Mouse (Mus musculus) forebrain, embryonic 11.5 days (tissue): ENCODE results near the gene Ctxn2. TPM values are rescaled to one million over a fixed set of nuclear protein-coding genes. Genes with fewer than 3 reads are reported as not detected.
"Not testable (repeated sequence)": the region's sequence is repeated elsewhere in the genome, so short reads cannot be mapped to it uniquely, and the experiment has no call there.

Experiments
- ATAC-seq: fragments of 200-750 bp; cut with Nextera tagmentation; replicated peaks from 2 replicates; pipeline ENCODE4 v1.8.0; 2017; ENCODE audit warnings: moderate TSS enrichment; ENCODE audit not compliant: low FRiP score
- DNase-seq: peaks from one replicate; pipeline ENCODE4 v3.0.0-alpha.2; 2017; ENCODE audit warnings: low spot score
- H3K27ac ChIP-seq: fragments of 300-500 bp; sonication (generic); 2 replicates; pipeline ENCODE4 v1.5.1; 2014; ENCODE audit warnings: low read depth, low read length
- H3K27me3 ChIP-seq: fragments of 300-500 bp; sonication (generic); 2 replicates; pipeline ENCODE4 v1.6.1; 2014; ENCODE audit warnings: mild to moderate bottlenecking, low read length, mixed read lengths; ENCODE audit not compliant: control insufficient read depth, insufficient read depth
- H3K36me3 ChIP-seq: fragments of 300-500 bp; sonication (generic); 2 replicates; pipeline ENCODE4 v1.6.1; 2014; ENCODE audit warnings: mild to moderate bottlenecking, low read length, moderate library complexity, mixed read lengths; ENCODE audit not compliant: control insufficient read depth, insufficient read depth
- H3K4me1 ChIP-seq: fragments of 300-500 bp; sonication (generic); replicated peaks from 2 replicates; pipeline ENCODE4 v1.6.1; 2014; ENCODE audit warnings: low read length, mixed read lengths; ENCODE audit not compliant: control insufficient read depth, insufficient read depth
- H3K4me2 ChIP-seq: fragments of 300-500 bp; sonication (generic); 2 replicates; pipeline ENCODE4 v1.6.1; 2014; ENCODE audit warnings: low read depth, mild to moderate bottlenecking, low read length, moderate library complexity, mixed read lengths; ENCODE audit not compliant: severe bottlenecking
- H3K4me3 ChIP-seq: fragments of 300-500 bp; sonication (generic); 2 replicates; pipeline ENCODE4 v1.5.1; 2014; ENCODE audit warnings: low read depth, low read length
- H3K9ac ChIP-seq: fragments of 300-500 bp; sonication (generic); 2 replicates; pipeline ENCODE4 v1.6.1; 2014; ENCODE audit warnings: low read length
- H3K9me3 ChIP-seq: fragments of 300-500 bp; sonication (generic); 2 replicates; pipeline ENCODE4 v1.6.1; 2016; ENCODE audit warnings: low read length, mixed read lengths; ENCODE audit not compliant: control insufficient read depth
- WGBS: fragments of 180-500 bp; shearing (Covaris S2); extraction: QIAGEN DNeasy Blood & Tissue Kit; methylation state at CpG from one replicate; pipeline ENCODE4 v1.1.7; 2014; 5-methylcytosine and 5-hydroxymethylcytosine counted together
- polyA plus RNA-seq: library from polyadenylated mRNA; unstranded; fragments of >200 nt; fragmentation: Nextera tagmentation; extraction: Ambion mirVana; gene quantifications from 2 replicates; pipeline ENCODE4 v1.2.1, GENCODE M21; 2014

Gene Ctxn2
- polyA plus RNA-seq: not detected in 2 replicates

GRCm38 (mm10) chr2:125135903-125136811 lies at the start of gene Ctxn2:
Gene Ctxn2, plus strand, starts transcription at chr2:125136692.
- ATAC-seq: peak; percentile 82
- 2% methylated on average over 39 of the region's 39 CpGs for WGBS
- no peaks in the 10 kb centered on the region for H3K4me1 ChIP-seq

GRCm38 (mm10) chr2:125088757-125089156 lies 47.7 kb upstream of the Ctxn2 start:
- H3K27ac ChIP-seq: no peak overlapping the region
- H3K4me2 ChIP-seq: no peak overlapping the region
- H3K9ac ChIP-seq: no peak overlapping the region
- no peaks in the 10 kb centered on the region for H3K27me3 ChIP-seq
- DNase-seq: no peak
- 97% methylated on average over 7 of the region's 7 CpGs for WGBS
- no peak for ATAC-seq
- H3K9me3 ChIP-seq: no peaks in the 10 kb centered on the region
- no peaks in the 10 kb centered on the region; the same call in 1 of the 2 replicates for H3K36me3 ChIP-seq
- no peaks in the 10 kb centered on the region for H3K4me1 ChIP-seq
- no peak overlapping the region for H3K4me3 ChIP-seq

More at GRCm38 (mm10) chr2:125135903-125136811, at the start of gene Ctxn2:
- Histone ChIP-seq H3K9me3 (no peaks in the 10 kb centered on the region), H3K9ac (peak within 1 kb of the TSS; percentile 32; the same call in 1 of the 2 replicates), H3K27me3 (no peaks in the 10 kb centered on the region), H3K4me3 (peak within 1 kb of the TSS; percentile 28), H3K27ac (no peak within 1 kb of the TSS), H3K36me3 (no peaks in the 10 kb centered on the region), H3K4me2 (peak within 1 kb of the TSS; percentile 70)
- DNase-seq: peak; percentile 89

GRCm38 (mm10) chr2:125092123-125092522 lies 44.4 kb upstream of the Ctxn2 start:
- not testable (repeated sequence) for H3K4me3 ChIP-seq, H3K9ac ChIP-seq, ATAC-seq, H3K4me1 ChIP-seq, DNase-seq, H3K9me3 ChIP-seq, H3K4me2 ChIP-seq, H3K27ac ChIP-seq, H3K36me3 ChIP-seq, H3K27me3 ChIP-seq
- 88% methylated on average over 3 of the region's 3 CpGs for WGBS

GRCm38 (mm10) chr2:125104491-125104890 lies 32.0 kb upstream of the Ctxn2 start:
- H3K27me3 ChIP-seq, H3K4me1 ChIP-seq, H3K27ac ChIP-seq, H3K9ac ChIP-seq, H3K9me3 ChIP-seq, H3K4me2 ChIP-seq, DNase-seq, ATAC-seq, H3K4me3 ChIP-seq: not testable (repeated sequence)
- H3K36me3 ChIP-seq: peaks cover 11% of the 10 kb centered on the region; the same call in 1 of the 2 replicates
- 97% methylated on average over 13 of the region's 13 CpGs for WGBS

GRCm38 (mm10) chr2:125106536-125106935 lies 30.0 kb upstream of the Ctxn2 start:
- ATAC-seq, H3K27me3 ChIP-seq, H3K9me3 ChIP-seq, H3K4me2 ChIP-seq, H3K4me1 ChIP-seq, H3K27ac ChIP-seq, H3K4me3 ChIP-seq, H3K9ac ChIP-seq, DNase-seq: not testable (repeated sequence)
- WGBS: 83% methylated on average over 4 of the region's 4 CpGs
- H3K36me3 ChIP-seq: peaks cover 13% of the 10 kb centered on the region; the same call in 1 of the 2 replicates

GRCm38 (mm10) chr2:125119381-125120110 lies 16.9 kb upstream of the Ctxn2 start:
- H3K4me3 ChIP-seq: no peak overlapping the region
- no peak overlapping the region for H3K4me2 ChIP-seq
- 72% methylated on average over 6 of the region's 6 CpGs for WGBS
- H3K27ac ChIP-seq: no peak overlapping the region
- no peak for ATAC-seq
- peaks cover 3% of the 10 kb centered on the region; the same call in 1 of the 2 replicates for H3K36me3 ChIP-seq
- DNase-seq: no peak
- H3K9me3 ChIP-seq: no peaks in the 10 kb centered on the region; the same call in 1 of the 2 replicates
- no peak overlapping the region for H3K9ac ChIP-seq
- no peaks in the 10 kb centered on the region for H3K27me3 ChIP-seq
- H3K4me1 ChIP-seq: peaks cover 2% of the 10 kb centered on the region; the same call in 1 of the 2 replicates

GRCm38 (mm10) chr2:125122288-125122623 lies 14.2 kb upstream of the Ctxn2 start:
- Histone ChIP-seq H3K4me3 (peak overlapping the region; percentile 72), H3K9me3 (no peaks in the 10 kb centered on the region; the same call in 1 of the 2 replicates), H3K36me3 (no peaks in the 10 kb centered on the region), H3K4me2 (peak overlapping the region; percentile 65), H3K4me1 (peaks cover 2% of the 10 kb centered on the region; the same call in 1 of the 2 replicates), H3K27ac (no peak overlapping the region), H3K9ac (peak overlapping the region; percentile 95), H3K27me3 (no peaks in the 10 kb centered on the region)
- DNase-seq (no peak), ATAC-seq (peak; percentile 7; the same call in 1 of the 2 replicates)
- 8% methylated on average over 4 of the region's 4 CpGs for WGBS

- Histone ChIP-seq H3K4me2 (peak overlapping the region; percentile 65), H3K36me3 (no peaks in the 10 kb centered on the region), H3K4me1 (peaks cover 2% of the 10 kb centered on the region; the same call in 1 of the 2 replicates), H3K9me3 (no peaks in the 10 kb centered on the region; the same call in 1 of the 2 replicates), H3K4me3 (peak overlapping the region; percentile 72), H3K27ac (peak overlapping the region; percentile 82), H3K9ac (peak overlapping the region; percentile 95), H3K27me3 (no peaks in the 10 kb centered on the region)
- ATAC-seq (peak; percentile 85), DNase-seq (peak; percentile 74)
- WGBS: under 1% methylated on average over 39 of the region's 59 CpGs
Observed at GRCm38 (mm10) chr2:125122624-125123476, 13.6 kb upstream of the Ctxn2 start.
